Mouse (Mus musculus) hindbrain, embryonic 16.5 days (tissue): ENCODE results near the gene Rdh13. TPM values are rescaled to one million over a fixed set of nuclear protein-coding genes. Genes with fewer than 3 reads are reported as not detected.

Source experiments
- ATAC-seq: fragments of 200-750 bp; cut with Nextera tagmentation; 2 replicates; pipeline ENCODE4 v1.8.0; 2017; ENCODE audit warnings: moderate TSS enrichment, moderate library complexity
- H3K27ac ChIP-seq: fragments of 300-500 bp; sonication (generic); 2 replicates; pipeline ENCODE4 v1.5.1; 2014; ENCODE audit warnings: low read depth, mild to moderate bottlenecking, control low read depth, low read length, moderate library complexity
- H3K27me3 ChIP-seq: fragments of 300-500 bp; sonication (generic); replicated peaks from 2 replicates; pipeline ENCODE4 v1.6.1; 2014; ENCODE audit warnings: low read length; ENCODE audit not compliant: control insufficient read depth, insufficient read depth
- H3K36me3 ChIP-seq: fragments of 300-500 bp; sonication (generic); 2 replicates; pipeline ENCODE4 v1.6.1; 2014; ENCODE audit warnings: mild to moderate bottlenecking, low read length, moderate library complexity, mixed read lengths; ENCODE audit not compliant: control insufficient read depth, insufficient read depth
- H3K4me1 ChIP-seq: fragments of 300-500 bp; sonication (generic); 2 replicates; pipeline ENCODE4 v1.6.1; 2014; ENCODE audit warnings: low read depth, low read length; ENCODE audit not compliant: control insufficient read depth, insufficient read depth
- H3K4me2 ChIP-seq: fragments of 300-500 bp; sonication (generic); 2 replicates; pipeline ENCODE4 v1.6.1; 2014; ENCODE audit warnings: mild to moderate bottlenecking, low read length, control low read depth, moderate library complexity
- H3K4me3 ChIP-seq: fragments of 300-500 bp; sonication (generic); 2 replicates; pipeline ENCODE4 v1.5.1; 2014; ENCODE audit warnings: mild to moderate bottlenecking, low read length, control low read depth, moderate library complexity
- H3K9ac ChIP-seq: fragments of 300-500 bp; sonication (generic); 2 replicates; pipeline ENCODE4 v1.6.1; 2014; ENCODE audit warnings: low read depth, mild to moderate bottlenecking, control low read depth, low read length, moderate library complexity
- H3K9me3 ChIP-seq: fragments of 300-500 bp; sonication (generic); 2 replicates; pipeline ENCODE4 v1.6.1; 2014; ENCODE audit warnings: mild to moderate bottlenecking, low read length, moderate library complexity; ENCODE audit not compliant: control insufficient read depth
- WGBS: fragments of 180-500 bp; shearing (Covaris S2); extraction: QIAGEN DNeasy Blood & Tissue Kit; methylation state at CpG from one replicate; pipeline ENCODE4 v1.1.7; 2014; 5-methylcytosine and 5-hydroxymethylcytosine counted together
- polyA plus RNA-seq: library from polyadenylated mRNA; unstranded; fragments of >200 nt; fragmentation: Nextera tagmentation; extraction: Ambion mirVana; gene quantifications from 2 replicates; pipeline ENCODE4 v1.2.1, GENCODE M21; 2015

Gene Rdh13
- polyA plus RNA-seq, 1 experiment from 2014 or later, result 43.5 TPM

DNA sequence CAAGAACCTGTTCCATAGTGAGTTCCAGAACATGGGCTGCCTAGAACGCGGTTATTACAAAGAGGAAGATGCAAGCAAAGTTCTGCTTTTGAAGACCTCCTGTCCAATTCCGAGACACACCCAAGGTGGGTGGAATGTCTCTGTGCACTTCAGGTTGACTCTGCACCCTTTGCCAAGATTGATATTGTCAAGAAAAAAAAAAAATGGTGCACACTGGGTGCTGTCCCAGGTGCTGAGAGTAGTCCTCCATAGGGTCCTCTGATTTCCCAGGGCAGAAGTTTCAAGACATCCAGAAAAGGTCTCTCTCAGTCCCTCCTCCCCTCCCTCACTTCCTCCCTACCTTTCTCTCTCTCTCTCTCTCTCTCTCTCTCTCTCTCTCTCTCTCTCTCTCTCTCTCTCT lies 3.0 kb upstream of the Rdh13 start:
- ATAC-seq, result no peak
- no peaks in the 10 kb centered on the region for H3K9me3 ChIP-seq
- H3K27me3 ChIP-seq, result no peaks in the 10 kb centered on the region
- H3K4me1 ChIP-seq, result peaks cover 4% of the 10 kb centered on the region
- WGBS, result 96% methylated on average over 3 of the region's 3 CpGs
- H3K4me3 ChIP-seq, result no peak overlapping the region
- peaks cover under 1% of the 10 kb centered on the region; the same call in 1 of the 2 replicates for H3K36me3 ChIP-seq
- no peak overlapping the region for H3K27ac ChIP-seq
- no peak overlapping the region for H3K9ac ChIP-seq
- no peak overlapping the region for H3K4me2 ChIP-seq

- H3K9ac ChIP-seq, result no peak overlapping the region
- no peaks in the 10 kb centered on the region for H3K27me3 ChIP-seq
- H3K4me1 ChIP-seq, result peaks cover 4% of the 10 kb centered on the region
- no peaks in the 10 kb centered on the region for H3K9me3 ChIP-seq
- no peak overlapping the region for H3K27ac ChIP-seq
- peaks cover 10% of the 10 kb centered on the region for H3K36me3 ChIP-seq
- H3K4me2 ChIP-seq, result no peak overlapping the region
- H3K4me3 ChIP-seq, result no peak overlapping the region
- no peak for ATAC-seq
- 0% methylated on average over 1 of the region's 1 CpGs for WGBS
Observed at GRCm38 (mm10) chr7:4447138-4447537, 1.7 kb upstream of the Rdh13 start.

- Histone ChIP-seq H3K4me3 (no peak overlapping the region), H3K36me3 (peaks cover 30% of the 10 kb centered on the region), H3K27me3 (no peaks in the 10 kb centered on the region), H3K9ac (no peak overlapping the region), H3K4me2 (no peak overlapping the region), H3K9me3 (no peaks in the 10 kb centered on the region), H3K27ac (no peak overlapping the region), H3K4me1 (peaks cover 4% of the 10 kb centered on the region)
- no peak for ATAC-seq
- 93% methylated on average over 10 of the region's 10 CpGs for WGBS
Observed at GRCm38 (mm10) chr7:4440549-4440948, 4.9 kb downstream of the Rdh13 start.

GRCm38 (mm10) chr7:4437721-4438120 lies 7.7 kb downstream of the Rdh13 start:
- H3K4me2 ChIP-seq, result no peak overlapping the region
- whole genome bisulfite sequencing, result 91% methylated on average over 2 of the region's 2 CpGs
- H3K27me3 ChIP-seq, result no peaks in the 10 kb centered on the region
- no peaks in the 10 kb centered on the region for H3K9me3 ChIP-seq
- peaks cover 39% of the 10 kb centered on the region for H3K36me3 ChIP-seq
- H3K4me3 ChIP-seq, result no peak overlapping the region
- H3K4me1 ChIP-seq, result no peaks in the 10 kb centered on the region
- no peak overlapping the region for H3K27ac ChIP-seq
- no peak for ATAC-seq
- no peak overlapping the region for H3K9ac ChIP-seq

DNA sequence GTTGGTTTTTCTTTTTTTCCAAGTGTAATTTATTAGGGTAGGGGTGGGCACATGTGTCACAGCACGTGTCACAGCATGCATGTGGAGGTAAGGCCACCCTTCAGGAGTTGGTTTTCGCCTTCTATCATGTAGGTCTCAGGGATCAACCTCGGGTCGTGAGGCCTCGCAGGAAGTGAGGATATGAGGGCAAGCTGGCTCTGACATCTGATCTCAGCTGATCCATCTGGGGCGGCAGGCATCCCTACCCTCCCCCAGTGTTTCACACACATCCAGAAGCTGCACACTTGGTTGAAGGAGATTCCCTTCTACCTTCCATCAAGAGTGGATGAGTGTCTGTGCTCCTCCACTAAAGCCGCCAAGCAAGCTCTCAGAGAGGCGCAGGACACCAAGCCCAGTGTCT lies 13.4 kb downstream of the Rdh13 start:
- Histone ChIP-seq H3K4me3 (no peak overlapping the region), H3K36me3 (peaks cover 58% of the 10 kb centered on the region), H3K9ac (no peak overlapping the region), H3K9me3 (no peaks in the 10 kb centered on the region), H3K4me2 (no peak overlapping the region), H3K27me3 (no peaks in the 10 kb centered on the region), H3K4me1 (no peaks in the 10 kb centered on the region), H3K27ac (no peak overlapping the region)
- 93% methylated on average over 8 of the region's 8 CpGs for WGBS
- ATAC-seq, result no peak

- Histone ChIP-seq H3K4me1 (no peaks in the 10 kb centered on the region), H3K9ac (no peak overlapping the region), H3K36me3 (peaks cover 59% of the 10 kb centered on the region), H3K9me3 (no peaks in the 10 kb centered on the region), H3K4me3 (no peak overlapping the region), H3K27ac (no peak overlapping the region), H3K27me3 (no peaks in the 10 kb centered on the region), H3K4me2 (no peak overlapping the region)
- no peak for ATAC-seq
- WGBS, result 83% methylated on average over 6 of the region's 6 CpGs
Observed at GRCm38 (mm10) chr7:4431548-4431947, 13.9 kb downstream of the Rdh13 start.

- peaks cover 63% of the 10 kb centered on the region for H3K36me3 ChIP-seq
Observed at GRCm38 (mm10) chr7:4430246-4430844, 15.1 kb downstream of the Rdh13 start.

GRCm38 (mm10) chr7:4427161-4427912 lies 18.1 kb downstream of the Rdh13 start:
- Histone ChIP-seq H3K4me1 (no peaks in the 10 kb centered on the region), H3K27ac (no peak overlapping the region), H3K36me3 (peaks cover 58% of the 10 kb centered on the region), H3K4me2 (no peak overlapping the region), H3K9ac (no peak overlapping the region), H3K27me3 (no peaks in the 10 kb centered on the region), H3K9me3 (no peaks in the 10 kb centered on the region), H3K4me3 (no peak overlapping the region)
- peak; percentile 93 for ATAC-seq
- 74% methylated on average over 7 of the region's 7 CpGs for WGBS

More at GRCm38 (mm10) chr7:4430246-4430844, 15.1 kb downstream of the Rdh13 start:
- no peak overlapping the region for H3K9ac ChIP-seq
- H3K27me3 ChIP-seq, result no peaks in the 10 kb centered on the region
- H3K4me1 ChIP-seq, result no peaks in the 10 kb centered on the region
- H3K27ac ChIP-seq, result no peak overlapping the region
- no peak overlapping the region for H3K4me3 ChIP-seq
- no peak for ATAC-seq
- H3K4me2 ChIP-seq, result no peak overlapping the region
- WGBS, result 96% methylated on average over 9 of the region's 9 CpGs
- no peaks in the 10 kb centered on the region for H3K9me3 ChIP-seq

DNA sequence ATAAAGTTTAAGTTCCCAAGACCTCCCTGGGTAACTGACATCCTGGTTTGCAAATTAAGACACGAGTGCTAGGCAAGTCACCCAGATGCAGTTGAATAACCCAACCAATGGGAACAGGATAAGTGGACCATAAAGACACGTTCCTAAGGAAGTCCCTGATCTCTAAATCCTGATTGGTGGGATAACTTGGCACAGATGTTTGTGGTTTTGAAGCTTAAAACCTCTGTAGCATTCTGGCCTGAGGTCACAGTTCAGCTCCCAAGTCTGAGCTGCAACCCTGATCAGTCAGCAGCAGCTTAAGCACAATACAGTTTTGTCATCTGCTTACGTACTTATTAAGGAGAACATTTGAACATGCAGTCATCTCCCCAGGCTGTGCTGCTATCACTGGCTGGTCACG lies 25.2 kb downstream of the Rdh13 start:
- no peaks in the 10 kb centered on the region for H3K9me3 ChIP-seq
- H3K4me2 ChIP-seq, result no peak overlapping the region
- H3K4me3 ChIP-seq, result no peak overlapping the region
- ATAC-seq, result no peak
- H3K4me1 ChIP-seq, result no peaks in the 10 kb centered on the region
- H3K36me3 ChIP-seq, result peaks cover 9% of the 10 kb centered on the region
- 67% methylated on average over 4 of the region's 4 CpGs for whole genome bisulfite sequencing
- no peaks in the 10 kb centered on the region for H3K27me3 ChIP-seq
- H3K27ac ChIP-seq, result no peak overlapping the region
- H3K9ac ChIP-seq, result no peak overlapping the region
